Comparison of ENCODE assay signal across 19 mouse cellular contexts in genomic region chr11:94704472-94704871, GRCm38 (mm10). TPM values are rescaled to one million over a fixed set of nuclear protein-coding genes. Genes with fewer than 3 reads are reported as not detected.
DNase-seq lines count a peak whose midpoint lies in the region; ATAC-seq lines count a peak whose summit lies in the region.
"Had no signal": no experiment of that assay in that cellular context is flagged by ENCODE, and none has a peak within 500 bp of the region (broad histone marks: within the 10 kb centered on the region; RNA-seq: fewer than 3 reads in every experiment).

Gene Gm11541 (minus strand): TSS chr11:94704499.

- no peaks in the 10 kb centered on the region for H3K36me3 ChIP-seq in stomach, embryonic 16.5 days (ENCODE audit: control insufficient read depth, insufficient read depth, low read length)
- H3K36me3 ChIP-seq: neural tube, embryonic 13.5 days had no signal

- ATAC-seq in stomach, embryonic 16.5 days (ENCODE audit: insufficient read depth, low FRiP score), result no peak
- ATAC-seq: liver, postnatal 0 days had no signal

- peak within 1 kb of the TSS; percentile 74 for H3K27ac ChIP-seq in stomach, embryonic 16.5 days (ENCODE audit: low read length)
- H3K27ac ChIP-seq: neural tube, embryonic 13.5 days had no signal

- no peak within 1 kb of the TSS for H3K4me2 ChIP-seq in stomach, embryonic 16.5 days (ENCODE audit: low read depth, low read length)
- H3K4me2 ChIP-seq: heart, embryonic 11.5 days; neural tube, embryonic 13.5 days had no signal

- H3K9ac ChIP-seq in stomach, embryonic 16.5 days (ENCODE audit: low read length), result no peak within 1 kb of the TSS
- H3K9ac ChIP-seq: liver, postnatal 0 days; neural tube, embryonic 13.5 days had no signal

- peaks cover 22% of the 10 kb centered on the region for H3K4me1 ChIP-seq in stomach, embryonic 16.5 days (ENCODE audit: control insufficient read depth, insufficient read depth, low read length)

- WGBS in stomach, embryonic 16.5 days, result 49% methylated on average over 5 of the region's 5 CpGs

- intact Hi-C loops in heart, postnatal 25 days (cut with DNase I), result no loop called here
- intact Hi-C loops in left cerebral cortex, postnatal 4 days (cut with DNase I), result no loop called here
- intact Hi-C loops in left cerebral cortex, postnatal 36 days (cut with DNase I), result no loop called here

- no peaks in the 10 kb centered on the region for H3K9me3 ChIP-seq in stomach, embryonic 16.5 days (replicated peaks; ENCODE audit: control insufficient read depth, low read length)
- H3K9me3 ChIP-seq: neural tube, embryonic 13.5 days had no signal

- no peak within 1 kb of the TSS for H3K4me3 ChIP-seq in stomach, embryonic 16.5 days (replicated peaks; ENCODE audit: low read length)
- H3K4me3 ChIP-seq: neural tube, embryonic 13.5 days had no signal

- peak; percentile 17 for DNase-seq in heart, postnatal 4 days
- no peak for DNase-seq in heart, postnatal 25 days (ENCODE audit: low spot score)
- peak; percentile 91 for DNase-seq in left cerebral cortex, postnatal 4 days
- DNase-seq in left cerebral cortex, postnatal 36 days (ENCODE audit: low spot score in 2 of 2), result no peak
- peak; percentile 11 for DNase-seq in right cerebral cortex, postnatal 4 days
- no peak for DNase-seq in right cerebral cortex, adult 2 months (ENCODE audit: low spot score in 2 of 2)
- DNase-seq in spleen, postnatal 10 days (ENCODE audit: low spot score in 2 of 2), result no peak
- DNase-seq: adrenal gland, adult 2 months; gastrocnemius, postnatal 25 days; liver, postnatal 0 days; spleen, adult 18-20 months had no signal

- H3K27me3 ChIP-seq in stomach, embryonic 16.5 days (ENCODE audit: control insufficient read depth, insufficient read depth, low read length), result no peaks in the 10 kb centered on the region
- H3K27me3 ChIP-seq: neural tube, embryonic 13.5 days had no signal

RNA-seq across cellular contexts. Expression of gene Gm11541, which starts in this region (rescaled TPM):
- total RNA-seq in heart, postnatal 4 days (2021), result not detected
- total RNA-seq in heart, postnatal 25 days (2021), result not detected
- not detected for total RNA-seq in left cerebral cortex, postnatal 4 days (2021)
- total RNA-seq in left cerebral cortex, postnatal 36 days (2021), result not detected
- 0.53 and 0.92 TPM in 2 replicates for polyA plus RNA-seq in stomach, embryonic 16.5 days (2015; fragmentation: Nextera tagmentation; extraction: Ambion mirVana)
- total RNA-seq: adrenal gland, adult 2 months; gastrocnemius, postnatal 25 days; hematopoietic stem cell, adult 5-6 weeks; layer of hippocampus, postnatal 25 days had no signal
- polyA plus RNA-seq: adrenal gland, adult 2 months; C2C12; cortical plate, adult 2 months; heart, embryonic 11.5 days; liver, postnatal 0 days; thymus, adult 2 months had no signal

Comparison
In these comparisons a context has a peak if more than half of its experiments do, and no peak if none do; other contexts are left out.
1. Peak in DNase-seq in heart, postnatal 4 days; RNA of the gene not detected or under 1 TPM.
2. Peak in DNase-seq in left cerebral cortex, postnatal 4 days; RNA of the gene not detected or under 1 TPM.